Mouse (Mus musculus) liver, embryonic 14.5 days (tissue): ENCODE measurements around the gene Thoc2.

Experiments
- CTCF ChIP-seq: IDR thresholded peaks from 2 replicates; pipeline ENCODE4 v1.5.1; 2016; ENCODE audit warnings: antibody characterized with exemption, low read depth, control low read depth
- EP300 ChIP-seq: IDR thresholded peaks from 2 replicates; pipeline ENCODE4 v1.6.1; 2016; ENCODE audit warnings: antibody characterized with exemption, low read depth

DNA sequence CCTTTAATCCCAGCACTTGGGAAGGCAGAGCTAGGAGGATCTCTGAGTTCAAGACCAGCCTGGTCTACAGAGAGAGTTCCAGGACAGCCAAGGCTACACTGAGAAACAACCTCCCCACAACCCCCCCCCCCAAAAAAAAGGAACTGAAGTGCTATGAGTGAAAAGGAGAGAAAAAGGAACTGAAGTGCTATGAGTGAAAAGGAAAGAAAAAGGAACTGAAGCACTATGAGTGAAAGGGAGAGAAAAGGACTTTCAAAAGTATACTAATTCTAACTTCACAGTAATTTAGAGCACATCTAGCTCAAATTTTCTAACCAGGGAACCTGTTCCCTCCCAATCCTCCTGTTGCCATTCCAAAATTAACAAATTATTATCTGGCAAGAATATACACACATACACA is 114.9 kb downstream of the Thoc2 start:
- TF ChIP-seq CTCF (no peak), EP300 (no peak)
